Mouse (Mus musculus): Measurements from ENCODE around the gene Prrx2.

Prrx2 gene

GRCm38 (mm10) chr2:30875096-30875495 is 40.3 kb downstream of the Prrx2 start:
- DNase-seq, result no peak

GRCm38 (mm10) chr2:30875621-30876432 is 41.1 kb downstream of the Prrx2 start:
- DNase-seq, result no peak

GRCm38 (mm10) chr2:30879481-30879880 is 44.7 kb downstream of the Prrx2 start:
- no peak for DNase-seq

GRCm38 (mm10) chr2:30881215-30881614 is 46.4 kb downstream of the Prrx2 start:
- no peak for DNase-seq

GRCm38 (mm10) chr2:30884852-30885373 is 50.1 kb downstream of the Prrx2 start:
- DNase-seq, result no peak

- no peak for DNase-seq
These were observed 50.8 kb downstream of the Prrx2 start for GRCm38 (mm10) chr2:30885453-30886163.

- peak; percentile 55 for DNase-seq
These were observed 56.2 kb downstream of the Prrx2 start for GRCm38 (mm10) chr2:30891002-30891401.

- DNase-seq, result no peak
These were observed 58.6 kb downstream of the Prrx2 start for GRCm38 (mm10) chr2:30893399-30893798.

GRCm38 (mm10) chr2:30893946-30894345 is 59.2 kb downstream of the Prrx2 start:
- DNase-seq, result no peak

GRCm38 (mm10) chr2:30897291-30897690 is 62.5 kb downstream of the Prrx2 start:
- DNase-seq, result peak; percentile 13

GRCm38 (mm10) chr2:30899397-30900069 is 64.8 kb downstream of the Prrx2 start:
- no peak for DNase-seq

- DNase-seq, result no peak
These were observed 66.9 kb downstream of the Prrx2 start for GRCm38 (mm10) chr2:30901646-30902160.

- DNase-seq, result no peak
These were observed 67.5 kb downstream of the Prrx2 start for GRCm38 (mm10) chr2:30902256-30902655.

- DNase-seq, result no peak
These were observed 68.3 kb downstream of the Prrx2 start for GRCm38 (mm10) chr2:30902726-30903722.

GRCm38 (mm10) chr2:30904231-30904630 is 69.5 kb downstream of the Prrx2 start:
- no peak for DNase-seq

- DNase-seq, result no peak
These were observed 70.2 kb downstream of the Prrx2 start for GRCm38 (mm10) chr2:30904991-30905390.

GRCm38 (mm10) chr2:30905906-30906305 is 71.1 kb downstream of the Prrx2 start:
- DNase-seq, result no peak

GRCm38 (mm10) chr2:30906641-30907040 is 71.9 kb downstream of the Prrx2 start:
- DNase-seq, result no peak

- no peak for DNase-seq
These were observed 77.6 kb downstream of the Prrx2 start for GRCm38 (mm10) chr2:30912291-30912773.

GRCm38 (mm10) chr2:30913022-30913421 is 78.2 kb downstream of the Prrx2 start:
- no peak for DNase-seq

GRCm38 (mm10) chr2:30914836-30915235 is 80.1 kb downstream of the Prrx2 start:
- no peak for DNase-seq

GRCm38 (mm10) chr2:30915376-30915775 is 80.6 kb downstream of the Prrx2 start:
- DNase-seq, result no peak
